Mouse (Mus musculus) thymus, adult 2 months (tissue): ENCODE measurements around the gene Tcf7l2. TPM values are rescaled to one million over a fixed set of nuclear protein-coding genes. Genes with fewer than 3 reads are reported as not detected.

Experiments used
- DNase-seq: peaks from one replicate; pipeline ENCODE4 v3.0.0; 2021
- H3K27ac ChIP-seq: fragments of 200-500 bp; 2 replicates; pipeline ENCODE4 v1.5.1; 2012; ENCODE audit warnings: low read length, control low read depth; ENCODE audit not compliant: control insufficient read depth, insufficient read depth
- H3K27me3 ChIP-seq: fragments of 200-500 bp; 2 replicates; pipeline ENCODE4 v1.6.1; 2012; ENCODE audit warnings: mild to moderate bottlenecking, low read length, moderate library complexity, mixed read lengths; ENCODE audit not compliant: control insufficient read depth, insufficient read depth
- H3K36me3 ChIP-seq: fragments of 200-500 bp; 2 replicates; pipeline ENCODE4 v1.6.1; 2012; ENCODE audit warnings: mild to moderate bottlenecking, low read length, moderate library complexity; ENCODE audit not compliant: control insufficient read depth, insufficient read depth
- H3K4me1 ChIP-seq: fragments of 200-500 bp; replicated peaks from 2 replicates; pipeline ENCODE4 v1.6.1; 2012; ENCODE audit warnings: low read length; ENCODE audit not compliant: control insufficient read depth, insufficient read depth
- H3K4me3 ChIP-seq: fragments of 200-500 bp; 2 replicates; pipeline ENCODE4 v1.5.1; 2012; ENCODE audit warnings: mild to moderate bottlenecking, low read length, control low read depth, moderate library complexity; ENCODE audit not compliant: control insufficient read depth, insufficient read depth
- CTCF ChIP-seq: fragments of 200-500 bp; IDR thresholded peaks from 2 replicates; pipeline ENCODE4 v1.5.1; 2012; ENCODE audit warnings: mild to moderate bottlenecking, control low read depth, low read length, moderate library complexity, borderline replicate concordance; ENCODE audit not compliant: control insufficient read depth, poor library complexity, insufficient read depth; ENCODE audit errors: extremely low read depth
- POLR2A ChIP-seq: fragments of 200-500 bp; IDR thresholded peaks from 2 replicates; pipeline ENCODE4 v1.6.1; 2012; ENCODE audit warnings: mild to moderate bottlenecking, low read length, control low read depth, moderate library complexity; ENCODE audit not compliant: control insufficient read depth, poor library complexity, insufficient read depth; ENCODE audit errors: extremely low read depth
- WGBS: fragments of 180-500 bp; shearing (Covaris S2); methylation state at CpG from one replicate; pipeline ENCODE4 v1.1.7; 2018; 5-methylcytosine and 5-hydroxymethylcytosine counted together
- polyA plus RNA-seq: library from polyadenylated mRNA; depleted of rRNA; stranded (reverse); fragments of >200 nt; gene quantifications from 2 replicates; pipeline ENCODE4 v1.2.3, GENCODE M21; 2012

Gene Tcf7l2
- polyA plus RNA-seq, 1 experiment, result 7.6 TPM

- no peak for TF ChIP-seq CTCF
- TF ChIP-seq POLR2A, result no peak
- WGBS, result 86% methylated on average over 8 of the region's 8 CpGs
- no peaks in the 10 kb centered on the region for H3K36me3 ChIP-seq
- no peaks in the 10 kb centered on the region for H3K27me3 ChIP-seq
- no peak overlapping the region for H3K27ac ChIP-seq
- peaks cover 10% of the 10 kb centered on the region for H3K4me1 ChIP-seq
- no peak for DNase-seq
- H3K4me3 ChIP-seq, result no peak overlapping the region
These were observed 108.9 kb downstream of the Tcf7l2 start for GRCm38 (mm10) chr19:55850402-55851078.

GRCm38 (mm10) chr19:55851498-55852324 lies 110.1 kb downstream of the Tcf7l2 start:
- WGBS, result 47% methylated on average over 19 of the region's 19 CpGs
- no peak for DNase-seq
- Histone ChIP-seq H3K4me1 (peaks cover 10% of the 10 kb centered on the region), H3K36me3 (no peaks in the 10 kb centered on the region), H3K27ac (no peak overlapping the region), H3K4me3 (no peak overlapping the region), H3K27me3 (no peaks in the 10 kb centered on the region)
- no peak for TF ChIP-seq POLR2A
- TF ChIP-seq CTCF, result no peak

- H3K27me3 ChIP-seq, result no peaks in the 10 kb centered on the region
- WGBS, result 97% methylated on average over 10 of the region's 10 CpGs
- H3K4me3 ChIP-seq, result no peak overlapping the region
- no peak for DNase-seq
- no peaks in the 10 kb centered on the region for H3K36me3 ChIP-seq
- no peak overlapping the region for H3K27ac ChIP-seq
- TF ChIP-seq CTCF (no peak), POLR2A (no peak)
- peaks cover 7% of the 10 kb centered on the region for H3K4me1 ChIP-seq
These were observed 112.8 kb downstream of the Tcf7l2 start for GRCm38 (mm10) chr19:55854389-55854788.

GRCm38 (mm10) chr19:55855571-55855970 lies 114.0 kb downstream of the Tcf7l2 start:
- Histone ChIP-seq H3K36me3 (no peaks in the 10 kb centered on the region), H3K4me3 (no peak overlapping the region), H3K4me1 (peaks cover 9% of the 10 kb centered on the region), H3K27ac (no peak overlapping the region), H3K27me3 (no peaks in the 10 kb centered on the region)
- WGBS, result 93% methylated on average over 5 of the region's 5 CpGs
- TF ChIP-seq CTCF (no peak), POLR2A (no peak)
- no peak for DNase-seq

GRCm38 (mm10) chr19:55857328-55857727 lies 115.7 kb downstream of the Tcf7l2 start:
- Histone ChIP-seq H3K4me3 (no peak overlapping the region), H3K4me1 (0 out of 2 replicates have a peak, but pooled peaks cover 2% of the 10 kb centered on the region), H3K27ac (no peak overlapping the region), H3K27me3 (no peaks in the 10 kb centered on the region), H3K36me3 (no peaks in the 10 kb centered on the region)
- DNase-seq, result no peak
- TF ChIP-seq CTCF (no peak), POLR2A (no peak)
- 85% methylated on average over 4 of the region's 4 CpGs for WGBS

- Histone ChIP-seq H3K36me3 (no peaks in the 10 kb centered on the region), H3K4me1 (0 out of 2 replicates have a peak, but pooled peaks cover 2% of the 10 kb centered on the region), H3K27me3 (no peaks in the 10 kb centered on the region), H3K4me3 (no peak overlapping the region), H3K27ac (no peak overlapping the region)
- DNase-seq, result no peak
- TF ChIP-seq POLR2A, result no peak
- no peak for TF ChIP-seq CTCF
- 39% methylated on average over 10 of the region's 10 CpGs for WGBS
These were observed 118.6 kb downstream of the Tcf7l2 start for GRCm38 (mm10) chr19:55860009-55860743.
